Mouse (Mus musculus) c-Kit-positive CD71-positive TER-119-negative erythroid progenitor cells, embryonic 14.5 days (primary cell): Measurements from ENCODE around the gene Med27.
A peak's percentile ranks its signal among the peaks of the same experiment; 100 is the strongest.

ENCODE experiments used
- DNase-seq: peaks from one replicate; pipeline ENCODE4 v3.0.0-alpha.2; 2013; ENCODE audit warnings: low read depth

The Med27 gene

GRCm38 (mm10) chr2:29437861-29438529, 91.4 kb downstream of the Med27 start:
- DNase-seq: no peak

GRCm38 (mm10) chr2:29438530-29438862, 91.9 kb downstream of the Med27 start:
- DNase-seq: no peak

- no peak for DNase-seq
Measured at GRCm38 (mm10) chr2:29438986-29439385, 92.4 kb downstream of the Med27 start.

GRCm38 (mm10) chr2:29439396-29439795, 92.8 kb downstream of the Med27 start:
- no peak for DNase-seq

- DNase-seq: no peak
Measured at GRCm38 (mm10) chr2:29439857-29440502, 93.4 kb downstream of the Med27 start.

GRCm38 (mm10) chr2:29442275-29442674, 95.7 kb downstream of the Med27 start:
- no peak for DNase-seq

GRCm38 (mm10) chr2:29443626-29444217, 97.1 kb downstream of the Med27 start:
- no peak for DNase-seq

GRCm38 (mm10) chr2:29448476-29449002, 101.9 kb downstream of the Med27 start:
- DNase-seq: no peak

GRCm38 (mm10) chr2:29451368-29451999, 104.9 kb downstream of the Med27 start:
- DNase-seq: no peak

GRCm38 (mm10) chr2:29453376-29453775, 106.8 kb downstream of the Med27 start:
- no peak for DNase-seq

- DNase-seq: no peak
Measured at GRCm38 (mm10) chr2:29456631-29457320, 110.2 kb downstream of the Med27 start.

- DNase-seq: peak; percentile 38
Measured at GRCm38 (mm10) chr2:29457677-29458076, 111.1 kb downstream of the Med27 start.

GRCm38 (mm10) chr2:29458346-29458950, 111.8 kb downstream of the Med27 start:
- no peak for DNase-seq

- no peak for DNase-seq
Measured at GRCm38 (mm10) chr2:29459648-29460047, 113.0 kb downstream of the Med27 start.

GRCm38 (mm10) chr2:29461841-29462240, 115.2 kb downstream of the Med27 start:
- no peak for DNase-seq

- no peak for DNase-seq
Measured at GRCm38 (mm10) chr2:29463039-29463585, 116.5 kb downstream of the Med27 start.

- no peak for DNase-seq
Measured at GRCm38 (mm10) chr2:29464851-29465648, 118.4 kb downstream of the Med27 start.

GRCm38 (mm10) chr2:29465649-29466137, 119.1 kb downstream of the Med27 start:
- DNase-seq: no peak

- DNase-seq: no peak
Measured at GRCm38 (mm10) chr2:29466396-29466795, 119.8 kb downstream of the Med27 start.

- no peak for DNase-seq
Measured at GRCm38 (mm10) chr2:29468517-29468936, 121.9 kb downstream of the Med27 start.
